Mouse (Mus musculus): Measurements from ENCODE around the gene Syt16. TPM values are rescaled to one million over a fixed set of nuclear protein-coding genes. Genes with fewer than 3 reads are reported as not detected.

Gene Syt16
- polyA plus RNA-seq, 1 experiment = 0.04 TPM

- no peak for DNase-seq (ENCODE audit: low read depth)
Measured at GRCm38 (mm10) chr12:74013739-74014138, 16.3 kb downstream of the Syt16 start.

- DNase-seq (ENCODE audit: low read depth) = no peak
Measured at GRCm38 (mm10) chr12:74014739-74015270, 17.3 kb downstream of the Syt16 start.

- no peak for DNase-seq (ENCODE audit: low read depth)
Measured at GRCm38 (mm10) chr12:74015491-74015890, 18.0 kb downstream of the Syt16 start.

- no peak for DNase-seq (ENCODE audit: low read depth)
Measured at GRCm38 (mm10) chr12:74023260-74023659, 25.8 kb downstream of the Syt16 start.

GRCm38 (mm10) chr12:74024912-74025311 is 27.5 kb downstream of the Syt16 start:
- no peak for DNase-seq (ENCODE audit: low read depth)

- DNase-seq (ENCODE audit: low read depth) = no peak
Measured at GRCm38 (mm10) chr12:74043225-74043624, 45.8 kb downstream of the Syt16 start.

GRCm38 (mm10) chr12:74043755-74044154 is 46.3 kb downstream of the Syt16 start:
- DNase-seq (ENCODE audit: low read depth) = no peak

- no peak for DNase-seq (ENCODE audit: low read depth)
Measured at GRCm38 (mm10) chr12:74044241-74044640, 46.8 kb downstream of the Syt16 start.

- no peak for DNase-seq (ENCODE audit: low read depth)
Measured at GRCm38 (mm10) chr12:74055336-74055931, 58.0 kb downstream of the Syt16 start.

- no peak for DNase-seq (ENCODE audit: low read depth)
Measured at GRCm38 (mm10) chr12:74056162-74056561, 58.7 kb downstream of the Syt16 start.

GRCm38 (mm10) chr12:74062547-74062946 is 65.1 kb downstream of the Syt16 start:
- no peak for DNase-seq (ENCODE audit: low read depth)

- no peak for DNase-seq (ENCODE audit: low read depth)
Measured at GRCm38 (mm10) chr12:74068912-74069311, 71.5 kb downstream of the Syt16 start.

- no peak for DNase-seq (ENCODE audit: low read depth)
Measured at GRCm38 (mm10) chr12:74075590-74075989, 78.1 kb downstream of the Syt16 start.

- DNase-seq (ENCODE audit: low read depth) = no peak
Measured at GRCm38 (mm10) chr12:74076091-74076490, 78.6 kb downstream of the Syt16 start.

- no peak for DNase-seq (ENCODE audit: low read depth)
Measured at GRCm38 (mm10) chr12:74081122-74081521, 83.7 kb downstream of the Syt16 start.

- DNase-seq (ENCODE audit: low read depth) = no peak
Measured at GRCm38 (mm10) chr12:74084389-74084788, 86.9 kb downstream of the Syt16 start.

- no peak for DNase-seq (ENCODE audit: low read depth)
Measured at GRCm38 (mm10) chr12:74087086-74087485, 89.6 kb downstream of the Syt16 start.

- DNase-seq (ENCODE audit: low read depth) = no peak
Measured at GRCm38 (mm10) chr12:74089342-74090131, 92.1 kb downstream of the Syt16 start.

- DNase-seq (ENCODE audit: low read depth) = no peak
Measured at GRCm38 (mm10) chr12:74092546-74092945, 95.1 kb downstream of the Syt16 start.

GRCm38 (mm10) chr12:74093110-74093509 is 95.6 kb downstream of the Syt16 start:
- DNase-seq (ENCODE audit: low read depth) = no peak

GRCm38 (mm10) chr12:74094701-74095100 is 97.2 kb downstream of the Syt16 start:
- no peak for DNase-seq (ENCODE audit: low read depth)

- DNase-seq (ENCODE audit: low read depth) = no peak
Measured at GRCm38 (mm10) chr12:74098572-74099290, 101.3 kb downstream of the Syt16 start.

Data from gonadal fat pad, adult 2 months (tissue).